Mouse (Mus musculus) myocyte (in vitro differentiated cells): ENCODE results near the gene Epb41l3.

Source experiments
- MAX ChIP-seq: IDR thresholded peaks from one replicate; pipeline ENCODE4 v1.6.1; 2011; ENCODE audit warnings: low read depth, mild to moderate bottlenecking, control low read depth
- REST ChIP-seq: IDR thresholded peaks from one replicate; pipeline ENCODE4 v1.6.1; 2011; ENCODE audit warnings: mild to moderate bottlenecking, control low read depth, moderate library complexity; ENCODE audit not compliant: insufficient read depth, insufficient read length

DNA sequence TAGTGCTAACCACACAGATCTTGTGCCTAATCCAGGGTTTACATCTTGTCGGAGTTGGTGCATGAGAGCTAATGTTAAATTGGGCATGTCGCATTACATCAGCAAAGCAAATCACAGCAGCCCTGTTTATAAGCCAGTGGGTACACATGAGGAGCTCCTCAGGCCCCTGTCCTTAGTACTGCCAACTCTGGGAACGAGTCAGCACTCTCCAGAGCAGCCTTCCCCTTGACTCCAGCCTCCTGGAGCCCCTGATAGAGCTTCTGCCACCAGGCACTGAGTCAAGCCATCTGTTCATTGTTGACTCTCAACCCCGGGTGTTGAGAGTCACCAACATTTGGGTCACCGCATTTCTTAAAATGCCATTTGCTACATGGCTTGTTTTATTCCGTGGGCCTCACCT is 192.0 kb downstream of the Epb41l3 start:
- TF ChIP-seq MAX (no peak), REST (no peak)
